Mouse (Mus musculus) forebrain, embryonic 13.5 days (tissue): ENCODE data around the gene Cplx3. TPM values are rescaled to one million over a fixed set of nuclear protein-coding genes. Genes with fewer than 3 reads are reported as not detected.
A peak's percentile ranks its signal among the peaks of the same experiment; 100 is the strongest.

Experiments
- ATAC-seq: fragments of 200-750 bp; cut with Nextera tagmentation; 2 replicates; pipeline ENCODE4 v1.8.0; 2017
- H3K27ac ChIP-seq: fragments of 300-500 bp; sonication (generic); 2 replicates; pipeline ENCODE4 v1.5.1; 2015; ENCODE audit warnings: inconsistent platforms, mild to moderate bottlenecking, moderate library complexity
- H3K27me3 ChIP-seq: fragments of 300-500 bp; sonication (generic); 2 replicates; pipeline ENCODE4 v1.6.1; 2015; ENCODE audit warnings: mild to moderate bottlenecking, inconsistent platforms
- H3K36me3 ChIP-seq: fragments of 300-500 bp; sonication (generic); 2 replicates; pipeline ENCODE4 v1.6.1; 2015; ENCODE audit warnings: mild to moderate bottlenecking, inconsistent platforms; ENCODE audit not compliant: poor library complexity, severe bottlenecking
- H3K4me1 ChIP-seq: fragments of 300-500 bp; sonication (generic); 2 replicates; pipeline ENCODE4 v1.6.1; 2015; ENCODE audit warnings: inconsistent platforms
- H3K4me2 ChIP-seq: fragments of 300-500 bp; sonication (generic); 2 replicates; pipeline ENCODE4 v1.6.1; 2015; ENCODE audit warnings: inconsistent platforms, mild to moderate bottlenecking, moderate library complexity
- H3K4me3 ChIP-seq: fragments of 300-500 bp; sonication (generic); 2 replicates; pipeline ENCODE4 v1.5.1; 2015; ENCODE audit warnings: mild to moderate bottlenecking, inconsistent platforms
- H3K9ac ChIP-seq: fragments of 300-500 bp; sonication (generic); 2 replicates; pipeline ENCODE4 v1.6.1; 2015; ENCODE audit warnings: mild to moderate bottlenecking, inconsistent platforms
- H3K9me3 ChIP-seq: fragments of 300-500 bp; sonication (generic); replicated peaks from 2 replicates; pipeline ENCODE4 v1.6.1; 2016; ENCODE audit warnings: inconsistent platforms
- WGBS: fragments of 180-500 bp; shearing (Covaris S2); methylation state at CpG from one replicate; pipeline ENCODE4 v1.1.7; 2015; 5-methylcytosine and 5-hydroxymethylcytosine counted together
- polyA plus RNA-seq: library from polyadenylated mRNA; unstranded; fragments of >200 nt; fragmentation: Nextera tagmentation; extraction: Ambion mirVana; gene quantifications from 2 replicates; pipeline ENCODE4 v1.2.1, GENCODE M21; 2015

Cplx3 gene
- polyA plus RNA-seq, 1 experiment from 2014 or later = not detected

DNA sequence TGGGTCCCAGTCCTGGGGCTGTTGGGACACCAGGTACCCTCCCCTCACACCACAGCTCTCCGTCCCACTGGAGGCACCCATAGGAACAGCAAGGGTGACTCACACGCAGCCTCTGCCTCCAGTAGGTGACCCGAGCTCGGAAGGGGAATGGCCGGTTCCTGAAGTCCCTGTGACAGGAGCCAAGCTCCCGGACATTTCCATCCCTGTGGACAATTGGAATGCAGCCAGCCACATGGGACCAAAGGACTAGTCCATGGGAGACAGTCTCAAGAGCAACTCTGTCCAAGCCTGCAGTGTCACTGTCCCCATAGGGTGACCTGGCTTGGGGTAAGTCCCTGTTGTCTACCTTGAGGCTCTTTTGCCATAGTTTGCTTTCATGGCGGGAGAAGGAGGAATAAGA is 7.9 kb upstream of the Cplx3 start:
- Histone ChIP-seq H3K4me2 (no peak overlapping the region), H3K9ac (no peak overlapping the region), H3K4me3 (no peak overlapping the region), H3K9me3 (no peaks in the 10 kb centered on the region), H3K36me3 (no peaks in the 10 kb centered on the region), H3K27ac (no peak overlapping the region), H3K27me3 (no peaks in the 10 kb centered on the region), H3K4me1 (peaks cover 12% of the 10 kb centered on the region)
- ATAC-seq = no peak
- WGBS = 90% methylated on average over 7 of the region's 7 CpGs

DNA sequence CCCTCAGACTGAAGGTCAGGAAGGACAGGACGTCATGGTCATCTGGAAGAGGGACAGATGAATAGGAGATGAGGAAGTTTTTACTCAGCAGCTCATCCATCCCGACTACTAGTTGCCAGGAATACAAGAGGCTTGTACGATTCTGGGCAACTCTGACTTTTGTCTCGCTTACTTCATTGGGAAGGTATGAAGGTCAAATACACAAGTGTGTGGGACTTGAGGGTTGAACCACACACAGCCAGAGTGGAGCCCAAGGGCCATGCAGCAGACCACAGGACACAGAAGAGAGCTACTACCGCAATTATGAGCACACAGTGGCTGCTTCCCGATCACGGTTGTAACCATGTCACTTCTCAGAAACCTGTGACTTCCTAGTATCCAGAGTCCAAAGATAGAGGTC is 6.5 kb upstream of the Cplx3 start:
- Histone ChIP-seq H3K36me3 (no peaks in the 10 kb centered on the region), H3K4me3 (no peak overlapping the region), H3K9ac (no peak overlapping the region), H3K4me1 (peaks cover 12% of the 10 kb centered on the region), H3K9me3 (no peaks in the 10 kb centered on the region), H3K4me2 (no peak overlapping the region), H3K27me3 (peaks cover 6% of the 10 kb centered on the region; the same call in 1 of the 2 replicates), H3K27ac (no peak overlapping the region)
- no peak for ATAC-seq
- WGBS = 89% methylated on average over 7 of the region's 7 CpGs

DNA sequence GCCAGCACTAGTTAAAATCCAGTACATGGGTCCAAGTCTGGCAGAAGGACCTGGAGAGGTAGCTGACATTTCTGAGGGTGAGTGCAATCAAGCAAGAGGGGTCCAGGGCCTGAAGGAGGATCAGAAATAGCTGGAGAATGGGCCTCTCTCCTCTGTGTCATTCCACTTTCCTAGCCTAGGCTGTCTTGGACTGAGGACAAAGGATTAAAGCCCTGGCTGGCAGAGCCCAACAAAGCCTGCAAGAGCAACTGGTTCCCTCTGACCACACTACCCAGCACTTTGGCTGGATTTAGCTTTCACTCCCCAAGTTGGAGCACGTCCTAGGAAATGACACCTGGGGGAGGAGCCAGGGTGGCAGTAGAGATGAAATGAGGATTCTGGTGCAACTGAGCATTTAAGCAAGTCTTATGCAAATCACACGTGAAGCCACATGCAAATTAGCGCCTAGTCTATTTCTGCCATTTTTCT is 4.3 kb upstream of the Cplx3 start:
- peaks cover 23% of the 10 kb centered on the region for H3K4me1 ChIP-seq
- H3K4me2 ChIP-seq = no peak overlapping the region
- H3K9me3 ChIP-seq = no peaks in the 10 kb centered on the region
- no peak overlapping the region for H3K4me3 ChIP-seq
- H3K27me3 ChIP-seq = peaks cover 26% of the 10 kb centered on the region
- no peaks in the 10 kb centered on the region for H3K36me3 ChIP-seq
- WGBS = 32% methylated on average over 3 of the region's 3 CpGs
- H3K27ac ChIP-seq = no peak overlapping the region
- ATAC-seq = peak; percentile 57; the same call in 1 of the 2 replicates
- no peak overlapping the region for H3K9ac ChIP-seq

DNA sequence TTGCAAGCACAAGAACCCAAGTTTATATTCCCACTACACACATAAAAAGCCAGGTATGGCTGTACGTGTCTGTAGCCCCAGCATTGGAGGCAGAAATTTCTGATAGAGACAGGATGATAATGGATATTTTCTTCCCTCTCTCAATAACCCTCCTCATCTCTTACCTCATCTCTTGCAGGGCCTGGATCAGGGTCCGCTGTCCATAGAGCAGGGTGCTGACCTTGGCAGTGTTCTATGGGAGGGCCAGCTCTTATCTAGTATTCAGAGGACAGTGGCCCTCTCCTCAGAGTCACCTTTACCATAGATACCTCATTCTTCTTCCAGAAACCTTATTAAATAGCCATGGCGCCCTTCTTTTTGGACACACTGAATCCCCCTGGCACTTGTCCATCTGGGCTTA is 3.7 kb upstream of the Cplx3 start:
- Histone ChIP-seq H3K9me3 (no peaks in the 10 kb centered on the region), H3K27ac (no peak overlapping the region), H3K9ac (no peak overlapping the region), H3K4me1 (peaks cover 23% of the 10 kb centered on the region), H3K36me3 (no peaks in the 10 kb centered on the region), H3K4me3 (no peak overlapping the region), H3K27me3 (peaks cover 31% of the 10 kb centered on the region), H3K4me2 (no peak overlapping the region)
- no peak for ATAC-seq
- 76% methylated on average over 3 of the region's 3 CpGs for whole genome bisulfite sequencing

DNA sequence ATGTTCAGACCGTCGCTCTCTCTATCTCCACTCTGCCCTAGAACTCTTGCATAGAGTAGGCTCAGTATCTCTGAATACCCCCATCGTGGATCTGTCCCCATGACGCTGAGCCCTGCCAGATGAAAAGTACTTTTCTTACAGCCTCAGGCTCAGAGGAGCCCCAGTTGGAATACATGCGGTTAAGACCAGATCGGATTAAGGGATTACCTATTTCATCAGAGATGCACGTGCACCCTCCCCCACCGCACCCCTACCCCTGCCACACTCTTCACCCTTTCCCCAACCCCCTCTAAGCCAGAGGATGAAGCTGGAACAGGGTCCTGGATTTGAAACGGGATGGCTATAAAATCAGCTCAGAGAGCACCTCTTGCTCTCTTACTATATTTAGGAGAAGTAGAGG is 578 bp downstream of the Cplx3 start:
- WGBS = 6% methylated on average over 9 of the region's 9 CpGs
- H3K4me1 ChIP-seq = peaks cover 27% of the 10 kb centered on the region

DNA sequence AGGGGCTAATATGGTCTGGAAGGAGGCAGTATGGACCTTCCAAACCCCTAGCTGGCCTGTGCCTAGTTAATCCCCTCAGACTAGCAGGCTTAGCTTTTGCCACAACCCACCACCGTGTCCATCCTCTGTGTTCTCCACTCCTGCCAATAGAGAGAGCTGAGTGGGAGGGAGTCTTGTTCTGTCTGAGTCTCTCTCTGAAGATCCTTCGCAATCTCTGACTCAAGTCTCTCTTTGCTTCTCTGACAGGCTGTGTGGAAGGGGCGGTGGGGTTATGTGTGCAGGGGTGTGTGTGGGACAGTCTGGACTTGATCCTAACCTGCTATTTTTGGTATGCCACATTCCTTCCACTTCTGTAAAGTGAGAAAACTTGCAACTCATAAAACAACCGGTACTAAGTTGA is 1.2 kb downstream of the Cplx3 start:
- Histone ChIP-seq H3K9ac (no peak overlapping the region), H3K27ac (no peak overlapping the region), H3K4me1 (peaks cover 24% of the 10 kb centered on the region), H3K27me3 (peaks cover 39% of the 10 kb centered on the region), H3K9me3 (no peaks in the 10 kb centered on the region), H3K36me3 (no peaks in the 10 kb centered on the region), H3K4me3 (no peak overlapping the region), H3K4me2 (no peak overlapping the region)
- 73% methylated on average over 4 of the region's 4 CpGs for WGBS
- ATAC-seq = no peak

More for the DNA sequence above, 578 bp downstream of the Cplx3 start:
- Histone ChIP-seq H3K9ac (no peak overlapping the region), H3K4me2 (no peak overlapping the region), H3K36me3 (no peaks in the 10 kb centered on the region), H3K27me3 (peaks cover 39% of the 10 kb centered on the region), H3K27ac (no peak overlapping the region), H3K9me3 (no peaks in the 10 kb centered on the region), H3K4me3 (no peak overlapping the region)
- ATAC-seq = no peak

DNA sequence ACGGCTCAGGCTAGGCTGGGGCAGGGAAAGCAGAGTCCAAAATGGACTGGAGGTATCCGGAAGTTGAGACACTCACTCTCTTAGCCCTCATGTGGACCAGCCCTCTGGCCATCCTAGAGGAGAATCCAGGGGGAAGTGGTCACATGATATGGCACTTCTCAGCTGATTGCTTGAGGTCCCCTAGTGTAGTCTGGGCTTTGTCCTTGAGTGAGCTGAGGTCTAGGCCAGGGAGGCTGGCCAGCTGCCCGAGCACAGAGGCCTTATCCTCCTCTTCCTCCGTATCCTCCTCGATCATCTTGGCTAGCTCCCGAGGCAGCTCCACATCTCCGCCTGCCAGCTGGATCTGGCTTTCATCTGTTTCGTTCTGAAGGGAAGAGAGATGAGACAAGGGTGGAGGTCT is 4.0 kb downstream of the Cplx3 start:
- ATAC-seq = no peak
- Histone ChIP-seq H3K9me3 (no peaks in the 10 kb centered on the region), H3K4me2 (no peak overlapping the region), H3K4me1 (peaks cover 30% of the 10 kb centered on the region), H3K9ac (no peak overlapping the region), H3K4me3 (no peak overlapping the region), H3K27me3 (peaks cover 29% of the 10 kb centered on the region), H3K27ac (no peak overlapping the region), H3K36me3 (no peaks in the 10 kb centered on the region)
- WGBS = 74% methylated on average over 8 of the region's 8 CpGs

DNA sequence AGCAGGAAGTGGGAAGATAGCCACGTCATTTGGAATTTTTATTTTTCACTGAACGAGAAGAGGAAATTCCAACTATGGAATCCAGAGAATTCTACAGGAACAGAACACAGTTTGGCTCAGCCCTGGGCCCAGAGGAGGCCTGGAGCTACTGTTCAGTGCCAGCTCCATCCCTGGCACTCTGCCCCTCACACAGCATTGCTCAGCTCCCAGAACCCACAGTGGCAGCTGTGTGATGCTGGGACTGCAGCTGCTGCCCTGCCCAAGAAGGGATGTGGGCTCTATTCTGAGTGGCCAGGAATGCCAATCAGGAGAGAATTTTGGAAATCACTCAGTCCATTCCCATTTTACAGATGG is 4.8 kb downstream of the Cplx3 start:
- 75% methylated on average over 2 of the region's 2 CpGs for WGBS
- no peak; the same call in 1 of the 2 replicates for ATAC-seq
- Histone ChIP-seq H3K27me3 (peaks cover 22% of the 10 kb centered on the region), H3K4me2 (no peak overlapping the region), H3K9ac (no peak overlapping the region), H3K9me3 (no peaks in the 10 kb centered on the region), H3K36me3 (no peaks in the 10 kb centered on the region), H3K4me3 (no peak overlapping the region), H3K27ac (no peak overlapping the region), H3K4me1 (peaks cover 25% of the 10 kb centered on the region)

DNA sequence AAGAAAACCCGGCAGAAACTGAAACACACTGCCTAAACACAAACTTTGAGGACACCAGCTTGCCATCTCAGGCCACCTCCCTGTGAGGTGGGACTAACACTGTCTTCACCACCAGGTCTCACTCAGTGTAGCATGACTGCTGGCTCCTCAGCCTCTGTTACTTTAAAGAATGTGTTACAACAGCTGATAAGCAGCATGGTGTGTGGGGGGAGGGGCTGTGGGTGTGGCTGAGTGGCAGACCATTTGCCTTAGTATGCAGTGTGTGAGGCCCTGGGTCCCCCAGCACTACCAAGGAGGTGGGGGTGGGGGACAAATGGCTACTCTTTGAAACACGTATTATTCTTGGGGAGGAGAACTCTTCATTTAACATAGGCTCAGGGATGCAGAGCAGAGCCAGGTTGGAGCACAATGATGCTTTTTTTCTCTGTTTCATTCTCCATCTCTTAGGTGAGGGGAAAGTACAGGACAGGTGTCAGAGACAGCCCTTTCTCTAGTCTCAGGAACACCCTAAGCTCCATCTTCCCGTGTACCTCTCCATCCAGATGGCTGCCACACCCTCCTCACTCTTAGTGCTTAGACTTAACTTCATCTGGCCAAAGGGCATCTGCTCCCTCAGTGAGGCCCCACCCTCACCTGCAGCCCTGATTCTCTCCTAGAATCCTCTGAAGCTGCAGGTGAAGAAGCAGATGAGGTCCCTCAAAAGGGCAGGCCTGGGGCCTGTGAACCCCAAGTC is 5.3 kb downstream of the Cplx3 start:
- Histone ChIP-seq H3K4me2 (no peak overlapping the region), H3K9me3 (no peaks in the 10 kb centered on the region), H3K9ac (no peak overlapping the region), H3K27ac (no peak overlapping the region), H3K27me3 (peaks cover 16% of the 10 kb centered on the region), H3K4me1 (peaks cover 19% of the 10 kb centered on the region), H3K4me3 (no peak overlapping the region), H3K36me3 (no peaks in the 10 kb centered on the region)
- 8% methylated on average over 3 of the region's 3 CpGs for WGBS
- ATAC-seq = 0 out of 2 replicates have a peak, but pooled peaks have one; percentile 38

DNA sequence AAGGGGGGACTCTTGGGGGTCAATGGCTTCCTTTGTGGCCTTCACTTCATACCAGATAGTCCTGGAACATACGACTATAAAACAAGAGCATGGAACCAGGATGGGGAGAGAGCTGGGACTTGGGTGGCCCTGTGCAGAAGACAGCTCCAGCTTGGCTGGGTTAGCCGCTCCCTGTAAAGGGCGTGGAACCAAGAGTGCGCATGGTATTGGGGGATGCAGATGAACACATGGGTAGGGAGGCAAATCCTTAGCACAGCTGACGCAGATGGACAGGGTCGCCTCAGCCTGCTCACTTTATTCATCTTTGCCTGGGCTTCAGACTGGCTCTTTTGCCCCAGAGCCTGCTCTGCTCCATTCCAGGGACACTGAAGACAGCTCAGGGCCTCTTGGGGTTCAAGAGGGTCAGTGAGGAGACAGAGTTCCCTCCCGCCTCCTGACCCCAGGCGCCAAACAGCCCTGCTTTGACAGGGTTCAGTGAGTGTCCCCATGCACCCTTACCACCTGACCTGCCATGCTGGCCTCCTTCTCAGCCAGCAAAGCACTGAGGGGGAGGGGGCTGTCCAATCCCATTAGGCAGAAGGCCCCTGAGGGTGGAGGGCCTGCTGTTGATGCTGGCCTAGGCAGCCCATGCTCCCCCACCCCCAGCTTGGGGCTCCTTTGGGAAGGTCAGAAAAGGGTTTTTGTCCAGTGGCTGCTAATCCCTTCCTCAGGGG is 7.1 kb downstream of the Cplx3 start:
- Histone ChIP-seq H3K4me2 (no peak overlapping the region), H3K4me1 (peaks cover 19% of the 10 kb centered on the region), H3K27ac (no peak overlapping the region), H3K9me3 (no peaks in the 10 kb centered on the region), H3K9ac (peak overlapping the region; percentile 30), H3K4me3 (no peak overlapping the region), H3K27me3 (no peaks in the 10 kb centered on the region; the same call in 1 of the 2 replicates), H3K36me3 (peaks cover 15% of the 10 kb centered on the region)
- WGBS = 41% methylated on average over 8 of the region's 8 CpGs
- ATAC-seq = no peak

DNA sequence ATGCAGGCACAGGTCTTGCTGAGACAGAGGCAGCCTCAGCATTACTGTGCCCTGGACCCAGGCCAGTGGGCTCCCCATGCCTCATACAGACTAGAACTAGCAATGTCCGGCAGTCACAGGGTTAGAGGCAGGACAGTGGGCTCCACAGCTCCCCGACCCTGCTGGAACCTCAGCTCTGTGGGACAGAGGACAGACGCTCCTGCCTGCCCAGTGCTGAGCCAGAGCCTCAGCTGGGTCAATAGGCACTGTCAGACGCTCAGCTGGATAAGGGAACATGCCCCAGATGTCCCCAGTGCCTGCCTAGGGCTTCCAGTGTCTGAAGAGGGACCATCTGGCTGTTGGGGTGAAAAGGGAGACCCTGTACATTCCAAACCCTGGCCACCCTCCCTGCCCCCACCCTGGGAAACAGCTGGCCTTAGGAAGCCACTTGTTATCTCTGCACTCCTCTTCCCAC is 8.1 kb downstream of the Cplx3 start:
- WGBS = 20% methylated on average over 4 of the region's 4 CpGs
- Histone ChIP-seq H3K27ac (no peak overlapping the region), H3K27me3 (no peaks in the 10 kb centered on the region), H3K4me2 (no peak overlapping the region), H3K4me1 (peaks cover 19% of the 10 kb centered on the region), H3K36me3 (peaks cover 26% of the 10 kb centered on the region), H3K9me3 (no peaks in the 10 kb centered on the region), H3K9ac (no peak overlapping the region), H3K4me3 (no peak overlapping the region)
- no peak for ATAC-seq

DNA sequence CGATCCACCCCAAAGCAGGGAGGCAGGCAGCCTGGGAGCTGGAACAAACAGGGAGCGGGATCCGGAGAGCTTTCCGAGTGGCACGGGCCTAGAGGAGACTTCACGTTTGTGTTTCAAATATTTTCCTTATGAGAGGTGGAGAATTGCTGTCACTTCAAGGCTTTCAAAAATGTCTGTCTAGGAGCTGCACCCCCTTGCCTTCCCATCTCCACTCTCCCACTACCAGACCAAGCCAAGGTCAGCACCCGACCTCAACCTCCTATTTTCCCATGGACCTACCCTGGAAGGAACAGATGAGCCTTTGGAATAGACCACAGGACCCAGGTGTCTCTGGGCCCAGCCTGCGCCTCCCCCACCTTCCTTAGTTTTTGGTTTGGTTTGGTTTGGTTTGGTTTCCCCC is 8.8 kb downstream of the Cplx3 start:
- H3K27me3 ChIP-seq = no peaks in the 10 kb centered on the region
- no peak overlapping the region for H3K9ac ChIP-seq
- H3K36me3 ChIP-seq = peaks cover 33% of the 10 kb centered on the region
- ATAC-seq = no peak
- no peaks in the 10 kb centered on the region for H3K9me3 ChIP-seq
- peaks cover 19% of the 10 kb centered on the region for H3K4me1 ChIP-seq
- no peak overlapping the region for H3K4me3 ChIP-seq
- WGBS = 87% methylated on average over 8 of the region's 8 CpGs
- H3K4me2 ChIP-seq = no peak overlapping the region
- no peak overlapping the region for H3K27ac ChIP-seq
